Mouse (Mus musculus) liver, embryonic 12.5 days (tissue): ENCODE data around the gene Noxa1. TPM values are rescaled to one million over a fixed set of nuclear protein-coding genes. Genes with fewer than 3 reads are reported as not detected.

Experiments used
- ATAC-seq: fragments of 200-750 bp; cut with Nextera tagmentation; 2 replicates; pipeline ENCODE4 v1.8.0; 2017; ENCODE audit warnings: moderate number of reproducible peaks, mild to moderate bottlenecking, moderate library complexity
- H3K27ac ChIP-seq: fragments of 300-500 bp; sonication (generic); 2 replicates; pipeline ENCODE4 v1.5.1; 2016; ENCODE audit warnings: mild to moderate bottlenecking
- H3K27me3 ChIP-seq: fragments of 300-500 bp; sonication (generic); replicated peaks from 2 replicates; pipeline ENCODE4 v1.6.1; 2016; ENCODE audit warnings: mild to moderate bottlenecking, moderate library complexity
- H3K36me3 ChIP-seq: fragments of 300-500 bp; sonication (generic); 2 replicates; pipeline ENCODE4 v1.6.1; 2016; ENCODE audit warnings: mild to moderate bottlenecking, moderate library complexity
- H3K4me1 ChIP-seq: fragments of 300-500 bp; sonication (generic); 2 replicates; pipeline ENCODE4 v1.6.1; 2016
- H3K4me2 ChIP-seq: fragments of 300-500 bp; sonication (generic); 2 replicates; pipeline ENCODE4 v1.6.1; 2016; ENCODE audit warnings: mild to moderate bottlenecking, moderate library complexity
- H3K4me3 ChIP-seq: fragments of 300-500 bp; sonication (generic); 2 replicates; pipeline ENCODE4 v1.5.1; 2016; ENCODE audit warnings: mild to moderate bottlenecking, moderate library complexity
- H3K9ac ChIP-seq: fragments of 300-500 bp; sonication (generic); 2 replicates; pipeline ENCODE4 v1.6.1; 2016; ENCODE audit warnings: mild to moderate bottlenecking, moderate library complexity
- H3K9me3 ChIP-seq: fragments of 300-500 bp; sonication (generic); replicated peaks from 2 replicates; pipeline ENCODE4 v1.6.1; 2016; ENCODE audit warnings: mild to moderate bottlenecking, moderate library complexity
- WGBS: fragments of 180-500 bp; shearing (Covaris S2); methylation state at CpG from one replicate; pipeline ENCODE4 v1.1.7; 2016; ENCODE audit not compliant: insufficient replicate concordance; 5-methylcytosine and 5-hydroxymethylcytosine counted together
- microRNA-seq: library from miRNA; unstranded; fragments of <30 nt; microRNA quantifications from one replicate; pipeline ENCODE4, GENCODE M21; 2017
- polyA plus RNA-seq: library from polyadenylated mRNA; unstranded; fragments of >200 nt; fragmentation: Nextera tagmentation; extraction: Ambion mirVana; gene quantifications from 2 replicates; pipeline ENCODE4 v1.2.1, GENCODE M21; 2016

Noxa1 gene
- polyA plus RNA-seq, 1 experiment from 2014 or later = 0.64 TPM

DNA sequence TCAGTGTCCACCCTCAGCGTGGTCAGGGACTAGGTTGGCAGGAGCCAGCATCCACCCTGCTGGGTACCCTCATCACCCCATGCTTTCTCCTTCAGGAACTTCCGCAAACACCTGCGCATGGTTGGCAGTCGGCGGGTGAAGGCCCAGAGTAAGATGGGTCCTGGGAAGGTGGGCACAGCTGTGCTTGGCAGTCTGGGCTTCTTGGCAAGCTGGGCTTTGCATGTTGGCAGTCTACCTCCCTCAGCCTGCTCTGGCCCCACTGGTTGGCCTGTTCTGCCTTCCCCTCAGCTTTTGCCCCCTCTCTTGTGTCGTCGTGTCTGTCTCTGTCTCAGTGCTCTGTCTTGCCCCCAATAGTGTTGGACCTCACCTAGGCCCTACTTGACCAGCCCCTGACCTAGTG, 36.0 kb downstream of the Noxa1 start:
- WGBS = 79% methylated on average over 7 of the region's 7 CpGs
- no peak for ATAC-seq
- H3K27ac ChIP-seq = no peak overlapping the region
- H3K4me3 ChIP-seq = no peak overlapping the region
- no peaks in the 10 kb centered on the region for H3K9me3 ChIP-seq
- H3K27me3 ChIP-seq = no peaks in the 10 kb centered on the region
- H3K9ac ChIP-seq = no peak overlapping the region
- peaks cover 71% of the 10 kb centered on the region for H3K4me1 ChIP-seq
- no peak overlapping the region for H3K4me2 ChIP-seq
- H3K36me3 ChIP-seq = peaks cover 26% of the 10 kb centered on the region

DNA sequence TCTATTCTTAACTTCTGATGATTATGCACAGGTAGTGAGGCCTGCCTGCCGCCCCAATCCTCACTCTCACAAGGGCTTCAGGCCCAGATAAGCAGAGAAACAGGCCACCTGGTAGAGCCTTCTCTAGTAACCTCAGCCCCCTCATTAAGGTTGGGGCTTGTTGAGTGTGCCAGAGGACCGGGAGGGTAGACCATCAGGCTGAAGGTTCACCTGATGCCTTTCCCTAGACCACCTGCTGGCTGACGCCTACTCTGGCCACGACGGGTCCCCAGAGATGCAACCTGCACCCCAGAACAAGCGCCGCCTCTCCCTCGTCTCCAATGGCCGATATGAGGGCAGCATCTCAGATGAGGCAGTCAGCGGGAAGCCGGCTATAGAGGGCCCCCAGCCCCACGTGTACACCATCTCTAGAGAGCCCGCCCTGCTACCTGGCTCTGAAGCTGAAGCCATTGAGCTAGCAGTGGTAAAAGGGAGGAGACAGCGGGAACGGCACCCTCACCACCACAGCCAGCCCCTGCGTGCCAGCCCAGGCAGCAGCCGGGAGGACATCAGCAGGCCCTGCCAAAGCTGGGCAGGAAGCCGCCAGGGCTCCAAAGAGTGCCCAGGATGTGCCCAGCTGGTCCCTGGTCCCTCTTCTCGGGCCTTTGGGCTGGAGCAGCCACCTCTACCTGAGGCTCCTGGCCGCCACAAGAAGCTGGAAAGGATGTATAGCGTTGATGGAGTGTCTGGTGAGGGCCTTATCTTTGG, 39.4 kb downstream of the Noxa1 start:
- Histone ChIP-seq H3K9me3 (no peaks in the 10 kb centered on the region), H3K27me3 (no peaks in the 10 kb centered on the region), H3K4me3 (peak overlapping the region; percentile 70), H3K4me1 (peaks cover 61% of the 10 kb centered on the region), H3K4me2 (peak overlapping the region; percentile 81), H3K36me3 (peaks cover 46% of the 10 kb centered on the region), H3K9ac (no peak overlapping the region), H3K27ac (no peak overlapping the region)
- 83% methylated on average over 21 of the region's 21 CpGs for WGBS
- ATAC-seq = no peak

DNA sequence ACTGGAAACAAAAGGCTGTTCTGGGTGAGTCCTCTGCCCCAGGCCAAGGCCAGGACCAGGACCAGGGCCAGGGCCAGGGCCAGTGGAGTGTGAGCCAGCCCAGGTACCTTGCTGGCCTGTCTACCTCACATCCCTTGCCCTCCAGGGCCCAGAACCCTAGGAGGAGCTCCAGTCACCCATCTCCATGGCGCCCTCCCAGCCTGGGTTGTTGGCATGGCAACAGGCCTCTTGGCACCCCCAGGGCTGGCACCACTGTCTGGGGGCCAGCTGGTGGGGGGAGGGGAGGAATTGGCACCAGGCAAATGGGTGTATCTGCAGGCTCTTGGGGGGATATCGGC, 39.9 kb downstream of the Noxa1 start:
- Histone ChIP-seq H3K27me3 (no peaks in the 10 kb centered on the region), H3K36me3 (peaks cover 50% of the 10 kb centered on the region), H3K9me3 (no peaks in the 10 kb centered on the region), H3K9ac (peak overlapping the region; percentile 72), H3K4me2 (peak overlapping the region; percentile 81), H3K27ac (no peak overlapping the region), H3K4me1 (peaks cover 57% of the 10 kb centered on the region), H3K4me3 (peak overlapping the region; percentile 70)
- WGBS = 72% methylated on average over 2 of the region's 2 CpGs
- ATAC-seq = 0 out of 2 replicates have a peak, but pooled peaks have one; percentile 11

DNA sequence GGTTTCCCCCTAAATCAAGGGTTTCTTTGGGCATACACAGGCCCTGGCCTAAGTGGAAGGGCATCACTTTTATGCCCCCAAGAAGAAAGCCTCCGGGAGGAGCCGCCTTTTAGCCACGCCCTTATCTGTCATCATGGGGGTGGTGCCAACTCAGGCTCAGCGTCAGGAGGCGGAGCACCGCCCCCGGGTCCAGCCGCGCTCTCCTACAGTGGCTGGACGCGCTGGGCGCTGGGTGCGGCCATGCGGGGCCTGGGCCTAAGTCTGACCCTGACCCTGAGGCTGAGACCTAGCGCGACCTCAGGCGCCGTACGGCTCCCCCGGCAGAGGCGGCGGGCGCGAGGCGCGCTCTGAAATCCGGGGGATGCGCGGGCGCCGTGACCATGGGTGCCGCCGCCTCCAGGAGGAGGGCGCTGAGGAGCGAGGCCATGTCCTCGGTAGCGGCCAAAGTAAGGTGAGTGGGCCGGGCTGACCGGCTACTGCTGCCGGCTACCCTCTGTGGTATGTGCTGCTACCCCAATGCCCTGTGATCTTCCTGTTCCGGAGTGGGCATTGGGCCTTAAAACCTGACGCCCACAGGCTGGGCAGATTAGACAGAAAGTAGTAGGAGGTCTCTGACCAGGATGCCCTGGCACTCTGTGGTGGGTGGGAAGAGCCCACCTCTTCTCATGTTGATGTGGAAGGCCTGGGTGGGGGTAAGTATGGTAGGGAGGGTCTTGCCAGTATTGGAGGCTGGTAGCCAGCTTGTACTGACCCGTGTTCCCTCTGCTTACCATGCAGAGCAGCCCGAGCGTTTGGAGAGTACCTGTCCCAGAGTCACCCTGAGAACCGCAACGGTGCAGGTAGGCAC, 40.5 kb downstream of the Noxa1 start, which contains the start of gene Nsmf:
Gene Nsmf (plus strand): TSS at position 135 of the 847 bp plus-strand sequence.
- ATAC-seq = peak; percentile 86
- Histone ChIP-seq H3K4me3 (peak within 1 kb of the TSS; percentile 70), H3K9ac (peak within 1 kb of the TSS; percentile 72), H3K4me1 (peaks cover 51% of the 10 kb centered on the region), H3K27ac (peak within 1 kb of the TSS; percentile 5; the same call in 1 of the 2 replicates), H3K9me3 (no peaks in the 10 kb centered on the region), H3K36me3 (peaks cover 53% of the 10 kb centered on the region), H3K4me2 (peak within 1 kb of the TSS; percentile 81), H3K27me3 (no peaks in the 10 kb centered on the region)
- 6% methylated on average over 47 of the region's 47 CpGs for WGBS

DNA sequence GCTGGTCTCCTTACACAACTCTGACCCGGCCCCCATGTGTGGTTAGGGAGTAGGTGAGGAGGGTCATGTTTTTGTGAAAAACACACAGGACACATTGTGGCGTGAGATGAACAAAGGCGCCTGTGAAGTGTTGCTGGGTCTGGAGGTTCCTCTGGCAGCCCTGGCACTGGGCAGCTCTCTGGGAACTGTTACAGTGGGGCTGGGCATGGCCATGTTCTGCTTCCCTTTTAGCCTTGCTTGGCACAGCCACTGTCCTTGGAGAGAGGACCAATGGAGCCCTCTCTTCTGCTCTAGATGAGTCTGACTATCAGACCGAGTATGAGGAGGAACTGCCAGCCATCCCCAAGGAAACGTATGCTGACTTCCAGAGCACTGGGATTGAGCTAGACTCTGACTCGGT, 41.8 kb downstream of the Noxa1 start:
- no peaks in the 10 kb centered on the region for H3K9me3 ChIP-seq
- H3K9ac ChIP-seq = no peak overlapping the region
- H3K27me3 ChIP-seq = no peaks in the 10 kb centered on the region
- no peak for ATAC-seq
- no peak overlapping the region for H3K4me3 ChIP-seq
- H3K27ac ChIP-seq = no peak overlapping the region
- no peak overlapping the region for H3K4me2 ChIP-seq
- peaks cover 41% of the 10 kb centered on the region for H3K4me1 ChIP-seq
- whole genome bisulfite sequencing = 76% methylated on average over 6 of the region's 6 CpGs
- peaks cover 62% of the 10 kb centered on the region for H3K36me3 ChIP-seq

DNA sequence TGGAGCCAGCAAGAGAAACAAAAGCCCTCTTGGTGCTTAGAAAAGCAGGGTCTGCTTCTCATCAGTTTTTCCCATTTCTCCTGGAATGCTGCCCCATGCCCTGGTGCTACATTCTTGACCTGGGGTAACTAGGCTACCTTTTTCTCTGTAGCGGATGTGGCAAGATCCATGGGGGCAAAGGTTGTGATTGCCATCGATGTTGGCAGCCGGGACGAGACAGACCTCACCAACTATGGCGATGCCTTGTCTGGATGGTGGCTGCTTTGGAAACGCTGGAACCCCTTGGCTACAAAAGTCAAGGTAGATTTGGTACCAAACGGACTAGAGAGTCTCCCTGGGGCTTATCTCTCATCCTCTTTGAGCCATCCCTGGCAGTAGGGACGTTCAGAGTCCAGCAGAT, 43.5 kb downstream of the Noxa1 start:
- no peak for ATAC-seq
- WGBS = 75% methylated on average over 8 of the region's 8 CpGs
- Histone ChIP-seq H3K27me3 (no peaks in the 10 kb centered on the region), H3K9ac (no peak overlapping the region), H3K4me2 (no peak overlapping the region), H3K4me3 (no peak overlapping the region), H3K27ac (no peak overlapping the region), H3K4me1 (peaks cover 28% of the 10 kb centered on the region), H3K36me3 (peaks cover 62% of the 10 kb centered on the region), H3K9me3 (no peaks in the 10 kb centered on the region)

DNA sequence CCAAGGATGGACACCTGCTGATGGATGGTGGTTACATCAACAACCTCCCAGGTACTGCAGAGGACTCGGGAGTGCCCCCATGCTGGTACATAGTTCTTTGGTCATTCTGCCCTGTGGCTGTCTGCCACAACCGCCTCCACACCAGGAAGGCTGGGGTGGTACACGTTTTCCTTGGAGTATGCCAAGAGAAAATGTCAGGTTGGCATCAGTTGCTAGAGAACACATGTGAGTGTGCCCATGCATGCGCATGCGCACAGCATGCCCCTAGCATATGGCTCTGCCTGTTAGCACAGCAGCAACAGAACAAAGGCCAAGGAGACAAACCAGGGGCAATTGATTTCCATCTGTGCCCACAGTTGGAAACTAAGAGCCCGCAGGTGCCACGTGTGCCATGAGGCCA, 44.0 kb downstream of the Noxa1 start:
- peaks cover 66% of the 10 kb centered on the region for H3K36me3 ChIP-seq
- H3K9ac ChIP-seq = no peak overlapping the region
- no peak overlapping the region for H3K4me2 ChIP-seq
- H3K4me1 ChIP-seq = peaks cover 23% of the 10 kb centered on the region
- ATAC-seq = no peak
- WGBS = 84% methylated on average over 7 of the region's 7 CpGs
- H3K9me3 ChIP-seq = no peaks in the 10 kb centered on the region
- no peak overlapping the region for H3K4me3 ChIP-seq
- no peak overlapping the region for H3K27ac ChIP-seq
- no peaks in the 10 kb centered on the region for H3K27me3 ChIP-seq

- H3K27me3 ChIP-seq = no peaks in the 10 kb centered on the region
- 78% methylated on average over 5 of the region's 5 CpGs for WGBS
- ATAC-seq = no peak
- no peaks in the 10 kb centered on the region for H3K9me3 ChIP-seq
- no peaks in the 10 kb centered on the region for H3K4me1 ChIP-seq
- H3K4me3 ChIP-seq = no peak overlapping the region
- H3K27ac ChIP-seq = no peak overlapping the region
- peaks cover 62% of the 10 kb centered on the region for H3K36me3 ChIP-seq
- H3K9ac ChIP-seq = no peak overlapping the region
- H3K4me2 ChIP-seq = no peak overlapping the region
Observed at GRCm38 (mm10) chr2:25040089-25040488, 54.9 kb downstream of the Noxa1 start.

Small RNA genes within 50 kb of the gene (microRNA-seq; reads per million reads assigned to microRNA genes)
- gene Gm24328 = not detected
- not detected for gene Mir7664

Other genes starting within 250 kb of the Noxa1 start
- 30.7 and 31.7 TPM in 2 replicates for gene Ehmt1, start 175.5 kb downstream of the Noxa1 start, polyA plus RNA-seq
- gene Arrdc1, start 159.9 kb downstream of the Noxa1 start, polyA plus RNA-seq = 20.2 and 21.8 TPM in 2 replicates
- gene Zmynd19, start 145.4 kb downstream of the Noxa1 start, polyA plus RNA-seq = 19.8 and 24.0 TPM in 2 replicates
- gene Dph7, start 132.7 kb downstream of the Noxa1 start, polyA plus RNA-seq = 14.5 and 16.6 TPM in 2 replicates
- gene Mrpl41, start 120.1 kb downstream of the Noxa1 start, polyA plus RNA-seq = 109 and 113 TPM in 2 replicates
- gene Pnpla7, start 119.1 kb downstream of the Noxa1 start, polyA plus RNA-seq = 16.5 and 17.0 TPM in 2 replicates
- 16.1 and 17.0 TPM in 2 replicates for gene Nsmf, start 40.8 kb downstream of the Noxa1 start, polyA plus RNA-seq
- 1.2 and 1.4 TPM in 2 replicates for gene Entpd8, start 14.8 kb downstream of the Noxa1 start, polyA plus RNA-seq
- gene Nrarp, start 85.6 kb upstream of the Noxa1 start, polyA plus RNA-seq = 5.9 and 6.2 TPM in 2 replicates
- 7.2 and 7.4 TPM in 2 replicates for gene Tor4a, start 101.7 kb upstream of the Noxa1 start, polyA plus RNA-seq
- 56.7 and 61.5 TPM in 2 replicates for gene Nelfb, start 116.3 kb upstream of the Noxa1 start, polyA plus RNA-seq
- gene Stpg3, start 119.5 kb upstream of the Noxa1 start, polyA plus RNA-seq = not detected in 2 replicates
- gene Fam166a, start 123.6 kb upstream of the Noxa1 start, polyA plus RNA-seq = 1.2 TPM in 1 of 2 replicates, not detected in the other
- gene Tubb4b, start 129.6 kb upstream of the Noxa1 start, polyA plus RNA-seq = 901 and 931 TPM in 2 replicates
- 0.17 TPM in 1 of 2 replicates, not detected in the other for gene Slc34a3, start 139.2 kb upstream of the Noxa1 start, polyA plus RNA-seq
- gene Rnf224, start 141.6 kb upstream of the Noxa1 start, polyA plus RNA-seq = 0.10 and 0.11 TPM in 2 replicates
- gene Rnf208, start 147.1 kb upstream of the Noxa1 start, polyA plus RNA-seq = 1.8 and 2.4 TPM in 2 replicates
- gene Cysrt1, start 147.3 kb upstream of the Noxa1 start, polyA plus RNA-seq = not detected in 2 replicates
- 4.4 and 4.8 TPM in 2 replicates for gene AL732309.1, start 151.7 kb upstream of the Noxa1 start, polyA plus RNA-seq
- 16.2 and 17.3 TPM in 2 replicates for gene Tmem203, start 160.3 kb upstream of the Noxa1 start, polyA plus RNA-seq
- 7.9 and 9.0 TPM in 2 replicates for gene Tprn, start 167.5 kb upstream of the Noxa1 start, polyA plus RNA-seq
- gene Ssna1, start 177.3 kb upstream of the Noxa1 start, polyA plus RNA-seq = 164 and 179 TPM in 2 replicates
- gene Anapc2, start 177.3 kb upstream of the Noxa1 start, polyA plus RNA-seq = 63.6 and 65.3 TPM in 2 replicates
- not detected in 2 replicates for gene Tmem210, start 193.0 kb upstream of the Noxa1 start, polyA plus RNA-seq
- gene Lrrc26, start 194.8 kb upstream of the Noxa1 start, polyA plus RNA-seq = not detected in 2 replicates
- gene Grin1, start 224.0 kb upstream of the Noxa1 start, polyA plus RNA-seq = 0.24 and 0.41 TPM in 2 replicates
- 29.4 and 30.5 TPM in 2 replicates for gene Man1b1, start 237.2 kb upstream of the Noxa1 start, polyA plus RNA-seq